Mouse (Mus musculus) heart, adult 11 months (tissue): ENCODE data around the gene Pisd.

Experiments
- DNase-seq: peaks from one replicate; pipeline ENCODE4 v3.0.0; 2022

Gene Pisd

DNA sequence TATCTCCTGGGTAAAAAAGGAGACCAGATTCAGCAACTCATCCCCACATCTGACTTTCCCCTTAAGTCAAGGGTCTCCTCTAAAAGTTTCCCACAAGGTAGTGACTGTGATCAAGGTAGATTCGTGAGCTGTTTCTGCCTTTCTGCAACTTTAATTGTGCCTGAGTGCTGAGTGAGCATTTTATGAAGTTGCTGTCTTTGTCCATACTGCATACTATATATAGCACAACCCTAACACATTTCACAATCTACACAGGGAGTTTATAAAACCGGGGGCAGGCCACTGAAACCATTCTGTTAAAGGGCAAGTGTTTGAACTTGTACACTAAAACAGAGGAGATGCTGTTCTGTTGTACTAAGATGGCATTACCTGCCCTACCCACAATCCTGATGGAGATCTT lies 92.0 kb downstream of the Pisd start:
- DNase-seq, result no peak
